Mouse (Mus musculus): ENCODE data around the gene Zmynd8. TPM values are rescaled to one million over a fixed set of nuclear protein-coding genes. Genes with fewer than 3 reads are reported as not detected.

The Zmynd8 gene
- polyA plus RNA-seq, 1 experiment = 30.3 TPM

GRCm38 (mm10) chr2:165846787-165847186 lies 52.0 kb downstream of the Zmynd8 start:
- no peaks in the 10 kb centered on the region for H3K27me3 ChIP-seq (ENCODE audit: control insufficient read depth, insufficient read depth, low read length)
- 92% methylated on average over 8 of the region's 8 CpGs for WGBS
- TF ChIP-seq POLR2A (IDR thresholded peaks at IDR 0.05; ENCODE audit: control insufficient read depth, extremely low read depth, insufficient read depth, low read length, poor library complexity) (no peak), CTCF (IDR thresholded peaks at IDR 0.05; ENCODE audit: borderline replicate concordance, control insufficient read depth, extremely low read depth, insufficient read depth, low read length, poor library complexity) (no peak)
- H3K36me3 ChIP-seq (ENCODE audit: control insufficient read depth, insufficient read depth, low read length) = peaks cover 30% of the 10 kb centered on the region
- peaks cover 3% of the 10 kb centered on the region for H3K4me1 ChIP-seq (replicated peaks; ENCODE audit: control insufficient read depth, insufficient read depth, low read length)
- no peak overlapping the region for H3K4me3 ChIP-seq (ENCODE audit: control insufficient read depth, insufficient read depth, low read length)
- H3K27ac ChIP-seq (ENCODE audit: control insufficient read depth, insufficient read depth, low read length) = no peak overlapping the region
- DNase-seq = no peak

- Histone ChIP-seq H3K4me3 (ENCODE audit: control insufficient read depth, insufficient read depth, low read length) (no peak overlapping the region), H3K27me3 (ENCODE audit: control insufficient read depth, insufficient read depth, low read length) (no peaks in the 10 kb centered on the region), H3K36me3 (ENCODE audit: control insufficient read depth, insufficient read depth, low read length) (peaks cover 28% of the 10 kb centered on the region), H3K27ac (ENCODE audit: control insufficient read depth, insufficient read depth, low read length) (no peak overlapping the region), H3K4me1 (replicated peaks; ENCODE audit: control insufficient read depth, insufficient read depth, low read length) (peaks cover 3% of the 10 kb centered on the region)
- no peak for DNase-seq
- WGBS = 99% methylated on average over 22 of the region's 22 CpGs
- TF ChIP-seq POLR2A (IDR thresholded peaks at IDR 0.05; ENCODE audit: control insufficient read depth, extremely low read depth, insufficient read depth, low read length, poor library complexity) = no peak
- no peak for TF ChIP-seq CTCF (IDR thresholded peaks at IDR 0.05; ENCODE audit: borderline replicate concordance, control insufficient read depth, extremely low read depth, insufficient read depth, low read length, poor library complexity)
Observed at GRCm38 (mm10) chr2:165845490-165845889, 53.3 kb downstream of the Zmynd8 start.

- no peak overlapping the region for H3K27ac ChIP-seq (ENCODE audit: control insufficient read depth, insufficient read depth, low read length)
- TF ChIP-seq POLR2A (IDR thresholded peaks at IDR 0.05; ENCODE audit: control insufficient read depth, extremely low read depth, insufficient read depth, low read length, poor library complexity) (no peak), CTCF (IDR thresholded peaks at IDR 0.05; ENCODE audit: borderline replicate concordance, control insufficient read depth, extremely low read depth, insufficient read depth, low read length, poor library complexity) (no peak)
- DNase-seq = no peak
- no peaks in the 10 kb centered on the region for H3K27me3 ChIP-seq (ENCODE audit: control insufficient read depth, insufficient read depth, low read length)
- H3K4me1 ChIP-seq (replicated peaks; ENCODE audit: control insufficient read depth, insufficient read depth, low read length) = no peaks in the 10 kb centered on the region
- 98% methylated on average over 6 of the region's 6 CpGs for WGBS
- H3K36me3 ChIP-seq (ENCODE audit: control insufficient read depth, insufficient read depth, low read length) = peaks cover 43% of the 10 kb centered on the region
- no peak overlapping the region for H3K4me3 ChIP-seq (ENCODE audit: control insufficient read depth, insufficient read depth, low read length)
Observed at GRCm38 (mm10) chr2:165843350-165843749, 55.5 kb downstream of the Zmynd8 start.

- TF ChIP-seq CTCF (IDR thresholded peaks at IDR 0.05; ENCODE audit: borderline replicate concordance, control insufficient read depth, extremely low read depth, insufficient read depth, low read length, poor library complexity) (no peak), POLR2A (IDR thresholded peaks at IDR 0.05; ENCODE audit: control insufficient read depth, extremely low read depth, insufficient read depth, low read length, poor library complexity) (no peak)
- DNase-seq = no peak
- WGBS = 97% methylated on average over 10 of the region's 10 CpGs
- H3K36me3 ChIP-seq (ENCODE audit: control insufficient read depth, insufficient read depth, low read length) = peaks cover 43% of the 10 kb centered on the region
- no peak overlapping the region for H3K4me3 ChIP-seq (ENCODE audit: control insufficient read depth, insufficient read depth, low read length)
- H3K4me1 ChIP-seq (replicated peaks; ENCODE audit: control insufficient read depth, insufficient read depth, low read length) = no peaks in the 10 kb centered on the region
- no peak overlapping the region for H3K27ac ChIP-seq (ENCODE audit: control insufficient read depth, insufficient read depth, low read length)
- H3K27me3 ChIP-seq (ENCODE audit: control insufficient read depth, insufficient read depth, low read length) = no peaks in the 10 kb centered on the region
Observed at GRCm38 (mm10) chr2:165842241-165842640, 56.6 kb downstream of the Zmynd8 start.

- Histone ChIP-seq H3K4me1 (replicated peaks; ENCODE audit: control insufficient read depth, insufficient read depth, low read length) (no peaks in the 10 kb centered on the region), H3K4me3 (ENCODE audit: control insufficient read depth, insufficient read depth, low read length) (no peak overlapping the region), H3K27ac (ENCODE audit: control insufficient read depth, insufficient read depth, low read length) (no peak overlapping the region), H3K36me3 (ENCODE audit: control insufficient read depth, insufficient read depth, low read length) (peaks cover 43% of the 10 kb centered on the region), H3K27me3 (ENCODE audit: control insufficient read depth, insufficient read depth, low read length) (no peaks in the 10 kb centered on the region)
- DNase-seq = no peak
- no peak for TF ChIP-seq CTCF (IDR thresholded peaks at IDR 0.05; ENCODE audit: borderline replicate concordance, control insufficient read depth, extremely low read depth, insufficient read depth, low read length, poor library complexity)
- no peak for TF ChIP-seq POLR2A (IDR thresholded peaks at IDR 0.05; ENCODE audit: control insufficient read depth, extremely low read depth, insufficient read depth, low read length, poor library complexity)
- 94% methylated on average over 6 of the region's 6 CpGs for WGBS
Observed at GRCm38 (mm10) chr2:165841805-165842204, 57.0 kb downstream of the Zmynd8 start.

DNA sequence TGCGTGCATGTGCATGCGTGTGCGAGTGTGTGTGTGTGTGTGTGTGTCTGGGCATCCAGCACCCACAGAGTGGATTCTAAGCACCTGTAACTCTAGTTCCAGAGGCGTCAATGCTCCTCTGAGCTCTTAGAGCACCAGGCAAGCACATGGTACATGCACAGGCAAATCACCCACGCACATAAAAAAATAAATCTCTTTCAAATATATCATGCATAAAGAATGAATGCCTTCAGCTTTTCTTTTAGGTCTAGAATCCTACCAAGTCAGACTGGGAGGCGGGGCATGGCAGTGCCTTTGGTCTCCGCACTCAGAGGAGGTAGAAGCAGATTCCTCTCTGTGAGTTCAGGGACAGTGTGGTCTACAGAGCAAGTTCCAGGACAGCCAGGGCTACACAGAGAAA lies 58.0 kb downstream of the Zmynd8 start:
- no peak for TF ChIP-seq CTCF (IDR thresholded peaks at IDR 0.05; ENCODE audit: borderline replicate concordance, control insufficient read depth, extremely low read depth, insufficient read depth, low read length, poor library complexity)
- TF ChIP-seq POLR2A (IDR thresholded peaks at IDR 0.05; ENCODE audit: control insufficient read depth, extremely low read depth, insufficient read depth, low read length, poor library complexity) = no peak
- no peaks in the 10 kb centered on the region for H3K4me1 ChIP-seq (replicated peaks; ENCODE audit: control insufficient read depth, insufficient read depth, low read length)
- WGBS = 94% methylated on average over 7 of the region's 7 CpGs
- DNase-seq = no peak
- H3K4me3 ChIP-seq (ENCODE audit: control insufficient read depth, insufficient read depth, low read length) = no peak overlapping the region
- H3K36me3 ChIP-seq (ENCODE audit: control insufficient read depth, insufficient read depth, low read length) = peaks cover 45% of the 10 kb centered on the region
- H3K27ac ChIP-seq (ENCODE audit: control insufficient read depth, insufficient read depth, low read length) = no peak overlapping the region
- no peaks in the 10 kb centered on the region for H3K27me3 ChIP-seq (ENCODE audit: control insufficient read depth, insufficient read depth, low read length)

DNA sequence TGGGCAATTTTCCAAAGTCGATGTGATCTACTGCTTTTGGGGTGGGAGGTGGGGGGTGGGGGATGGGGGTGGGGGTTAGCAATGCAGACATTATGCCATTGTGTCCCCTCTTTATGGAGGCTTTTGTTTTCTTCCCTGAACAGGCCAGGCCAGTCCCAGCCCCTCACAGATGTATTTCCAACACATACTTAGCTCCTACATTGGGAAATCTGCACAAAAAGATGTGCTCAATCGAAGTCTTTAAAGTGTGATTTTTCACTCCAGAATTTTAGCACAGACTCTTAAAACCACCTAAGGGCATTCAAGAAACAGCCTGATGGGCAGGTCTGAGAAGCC lies 59.5 kb downstream of the Zmynd8 start:
- TF ChIP-seq POLR2A (IDR thresholded peaks at IDR 0.05; ENCODE audit: control insufficient read depth, extremely low read depth, insufficient read depth, low read length, poor library complexity) (no peak), CTCF (IDR thresholded peaks at IDR 0.05; ENCODE audit: borderline replicate concordance, control insufficient read depth, extremely low read depth, insufficient read depth, low read length, poor library complexity) (no peak)
- peaks cover 49% of the 10 kb centered on the region for H3K36me3 ChIP-seq (ENCODE audit: control insufficient read depth, insufficient read depth, low read length)
- H3K27ac ChIP-seq (ENCODE audit: control insufficient read depth, insufficient read depth, low read length) = no peak overlapping the region
- no peaks in the 10 kb centered on the region for H3K27me3 ChIP-seq (ENCODE audit: control insufficient read depth, insufficient read depth, low read length)
- DNase-seq = no peak
- no peaks in the 10 kb centered on the region for H3K4me1 ChIP-seq (replicated peaks; ENCODE audit: control insufficient read depth, insufficient read depth, low read length)
- WGBS = 81% methylated on average over 2 of the region's 2 CpGs
- no peak overlapping the region for H3K4me3 ChIP-seq (ENCODE audit: control insufficient read depth, insufficient read depth, low read length)

Measured in thymus, adult 2 months (tissue).